Mouse (Mus musculus): ENCODE results near the gene Ephb2.

GRCm38 (mm10) chr4:136733217-136733865, 102.4 kb downstream of the Ephb2 start:
- no peak for TF ChIP-seq CTCF (IDR thresholded peaks at IDR 0.05; ENCODE audit: insufficient read depth, low read length)
- TF ChIP-seq POLR2A (IDR thresholded peaks at IDR 0.05; ENCODE audit: borderline replicate concordance, extremely low read depth, low read depth, low read length) = no peak

Data from lung, adult 2 months (tissue).